Mouse (Mus musculus): ENCODE measurements around the gene Pax9. TPM values are rescaled to one million over a fixed set of nuclear protein-coding genes. Genes with fewer than 3 reads are reported as not detected.

Pax9 gene
- total and polyA plus RNA-seq, 3 experiments = 0.06 TPM; not detected in 2

GRCm38 (mm10) chr12:56669451-56670122, 22.0 kb upstream of the Pax9 start:
- in situ Hi-C loops (cut with MboI; ENCODE audit: low pct_ligation_motif_present, low pct_unique_long_range_greater_than_20kb, low sequenced_read_pairs) (loop anchor here (10.0 kb wide), 1 partner anchor 315 kb away; no protein-coding TSS in a partner anchor), dilution Hi-C loops (cut with MboI; ENCODE audit: extremely low pct_ligation_motif_present, extremely low pct_unique_long_range_greater_than_20kb, low sequenced_read_pairs) (no loop called here)
- Histone ChIP-seq H3K4me3 (replicated peaks in 1 of 3; ENCODE audit: low read depth in 2 of 3, low read length in 2 of 3, poor library complexity in 1 of 3) (no peak overlapping the region), H3K4me1 (ENCODE audit: control insufficient read depth in 1 of 2, insufficient read depth in 2 of 2) (no peaks in the 10 kb centered on the region), H3K36me3 (replicated peaks in 1 of 2; ENCODE audit: control insufficient read depth in 1 of 2, insufficient read depth in 1 of 2, low read length in 1 of 2) (no peaks in the 10 kb centered on the region), H3K27me3 (replicated peaks) (no peaks in the 10 kb centered on the region), H3K79me2 (replicated peaks; ENCODE audit: control insufficient read depth, extremely low read depth, insufficient read depth, poor library complexity, severe bottlenecking) (no peaks in the 10 kb centered on the region), H3K4me2 (ENCODE audit: insufficient read depth, low read depth, poor library complexity, severe bottlenecking) (no peak overlapping the region), H3K27ac (ENCODE audit: insufficient read depth, low read depth) (no peak overlapping the region), H3K9ac (ENCODE audit: insufficient read depth, low read depth) (no peak overlapping the region), H3K9me3 (replicated peaks; ENCODE audit: low read length) (no peaks in the 10 kb centered on the region)
- DNase-seq (ENCODE audit: extremely low read depth) = no peak
- TF ChIP-seq HCFC1 (IDR thresholded peaks at IDR 0.05; ENCODE audit: low read depth, low read length) (no peak), ETS1 (conservative IDR thresholded peaks at IDR 0.05; ENCODE audit: low read depth, low read length) (no peak), ELF1 (IDR thresholded peaks at IDR 0.05; ENCODE audit: low read depth, low read length) (no peak), ZC3H11A (IDR thresholded peaks at IDR 0.05; ENCODE audit: low read depth, low read length) (no peak), MAZ (IDR thresholded peaks at IDR 0.05; ENCODE audit: low read depth, low read length) (no peak)

- H3K36me3 ChIP-seq (replicated peaks in 1 of 2; ENCODE audit: control insufficient read depth in 1 of 2, insufficient read depth in 1 of 2, low read length in 1 of 2) = no peaks in the 10 kb centered on the region
- dilution Hi-C loops (cut with MboI; ENCODE audit: extremely low pct_ligation_motif_present, extremely low pct_unique_long_range_greater_than_20kb, low sequenced_read_pairs) (no loop called here), in situ Hi-C loops (cut with MboI; ENCODE audit: low pct_ligation_motif_present, low pct_unique_long_range_greater_than_20kb, low sequenced_read_pairs) (loop anchor here (10.0 kb wide), 1 partner anchor 314 kb away; no protein-coding TSS in a partner anchor)
- no peaks in the 10 kb centered on the region for H3K27me3 ChIP-seq (replicated peaks)
- H3K27ac ChIP-seq (ENCODE audit: insufficient read depth, low read depth) = no peak overlapping the region
- no peak overlapping the region for H3K9ac ChIP-seq (ENCODE audit: insufficient read depth, low read depth)
- no peak for DNase-seq (ENCODE audit: extremely low read depth)
- peak overlapping the region; percentile 29; the same call in 1 of the 2 replicates for H3K4me2 ChIP-seq (ENCODE audit: insufficient read depth, low read depth, poor library complexity, severe bottlenecking)
- H3K4me3 ChIP-seq (replicated peaks in 1 of 3; ENCODE audit: low read depth in 2 of 3, low read length in 2 of 3, poor library complexity in 1 of 3) = no peak overlapping the region
- H3K9me3 ChIP-seq (replicated peaks; ENCODE audit: low read length) = no peaks in the 10 kb centered on the region
- H3K79me2 ChIP-seq (replicated peaks; ENCODE audit: control insufficient read depth, extremely low read depth, insufficient read depth, poor library complexity, severe bottlenecking) = no peaks in the 10 kb centered on the region
- TF ChIP-seq MAFK (IDR thresholded peaks at IDR 0.05; ENCODE audit: insufficient replicate concordance, low read length) (peak; percentile 85), MEF2A (IDR thresholded peaks at IDR 0.05; ENCODE audit: borderline replicate concordance, low read depth, low read length) (no peak)
- H3K4me1 ChIP-seq (ENCODE audit: control insufficient read depth in 1 of 2, insufficient read depth in 2 of 2) = no peaks in the 10 kb centered on the region
These were observed 20.8 kb upstream of the Pax9 start for GRCm38 (mm10) chr12:56670795-56671194.

- H3K4me2 ChIP-seq (ENCODE audit: insufficient read depth, low read depth, poor library complexity, severe bottlenecking) = no peak overlapping the region
- in situ Hi-C loops (cut with MboI; ENCODE audit: low pct_ligation_motif_present, low pct_unique_long_range_greater_than_20kb, low sequenced_read_pairs) (loop anchor here (10.0 to 25.0 kb wide), 2 partner anchors 310 to 513 kb away; partner anchors contain the start of gene Slc25a21), dilution Hi-C loops (cut with MboI; ENCODE audit: extremely low pct_ligation_motif_present, extremely low pct_unique_long_range_greater_than_20kb, low sequenced_read_pairs) (no loop called here)
- no peak overlapping the region for H3K9ac ChIP-seq (ENCODE audit: insufficient read depth, low read depth)
- no peaks in the 10 kb centered on the region for H3K4me1 ChIP-seq (ENCODE audit: control insufficient read depth in 1 of 2, insufficient read depth in 2 of 2)
- no peaks in the 10 kb centered on the region for H3K27me3 ChIP-seq (replicated peaks)
- H3K27ac ChIP-seq (ENCODE audit: insufficient read depth, low read depth) = no peak overlapping the region
- TF ChIP-seq RAD21 (IDR thresholded peaks at IDR 0.05; ENCODE audit: low read depth, low read length) = peak; percentile 58
- TF ChIP-seq CTCF (conservative IDR thresholded peaks at IDR 0.05 in 1 of 2, IDR thresholded peaks at IDR 0.05 in 1 of 2; ENCODE audit: low read depth in 2 of 2, low read length in 2 of 2) = peak; percentile 24 to 78; a peak in 3 of 4 replicates
- TF ChIP-seq USF1 (IDR thresholded peaks at IDR 0.05; ENCODE audit: low read depth, low read length) = no peak
- TF ChIP-seq BHLHE40 (IDR thresholded peaks at IDR 0.05; ENCODE audit: low read depth, low read length) = no peak
- no peak for TF ChIP-seq EP300 (IDR thresholded peaks at IDR 0.05; ENCODE audit: low read length)
- no peak for TF ChIP-seq ZC3H11A (IDR thresholded peaks at IDR 0.05; ENCODE audit: low read depth, low read length)
- peak; percentile 75 for TF ChIP-seq SMC3 (IDR thresholded peaks at IDR 0.05; ENCODE audit: low read depth, low read length)
- peak; percentile 39 for DNase-seq (ENCODE audit: extremely low read depth)
- H3K9me3 ChIP-seq (replicated peaks; ENCODE audit: low read length) = no peaks in the 10 kb centered on the region
- H3K36me3 ChIP-seq (replicated peaks in 1 of 2; ENCODE audit: control insufficient read depth in 1 of 2, insufficient read depth in 1 of 2, low read length in 1 of 2) = no peaks in the 10 kb centered on the region
- no peaks in the 10 kb centered on the region for H3K79me2 ChIP-seq (replicated peaks; ENCODE audit: control insufficient read depth, extremely low read depth, insufficient read depth, poor library complexity, severe bottlenecking)
- H3K4me3 ChIP-seq (replicated peaks in 1 of 3; ENCODE audit: low read depth in 2 of 3, low read length in 2 of 3, poor library complexity in 1 of 3) = no peak overlapping the region
These were observed 16.8 kb upstream of the Pax9 start for GRCm38 (mm10) chr12:56674726-56675125.
